Mouse (Mus musculus) liver, embryonic 14.5 days (tissue): ENCODE measurements around the gene Msn.

ENCODE experiments used
- CTCF ChIP-seq: IDR thresholded peaks from 2 replicates; pipeline ENCODE4 v1.5.1; 2016; ENCODE audit warnings: antibody characterized with exemption, low read depth, control low read depth
- EP300 ChIP-seq: IDR thresholded peaks from 2 replicates; pipeline ENCODE4 v1.6.1; 2016; ENCODE audit warnings: antibody characterized with exemption, low read depth

- TF ChIP-seq EP300 (no peak), CTCF (no peak)
Observed at GRCm38 (mm10) chrX:96206872-96207271, 111.0 kb downstream of the Msn start.
